Mouse (Mus musculus) spleen, adult 2 months (tissue): ENCODE data around the gene Ak9. TPM values are rescaled to one million over a fixed set of nuclear protein-coding genes. Genes with fewer than 3 reads are reported as not detected.
A peak's percentile ranks its signal among the peaks of the same experiment; 100 is the strongest.

Source experiments
- DNase-seq, 2 experiments: peaks; one replicate each; pipeline versions ENCODE4 v3.0.0 to v3.0.0-alpha.2; 2012 to 2021; ENCODE audit warnings: low spot score in 2 of 2, low read depth in 1 of 2
- H3K27ac ChIP-seq: fragments of 200-500 bp; 2 replicates; pipeline ENCODE4 v1.5.1; 2012; ENCODE audit warnings: low read length, inconsistent platforms; ENCODE audit not compliant: insufficient read depth
- H3K27me3 ChIP-seq: fragments of 200-500 bp; 2 replicates; pipeline ENCODE4 v1.6.1; 2012; ENCODE audit warnings: mild to moderate bottlenecking, moderate library complexity, low read length, inconsistent platforms; ENCODE audit not compliant: control insufficient read depth, insufficient read depth
- H3K36me3 ChIP-seq: fragments of 200-500 bp; 2 replicates; pipeline ENCODE4 v1.6.1; 2012; ENCODE audit warnings: mild to moderate bottlenecking, low read length, inconsistent platforms; ENCODE audit not compliant: control insufficient read depth, insufficient read depth
- H3K4me1 ChIP-seq: fragments of 200-500 bp; 2 replicates; pipeline ENCODE4 v1.6.1; 2011; ENCODE audit warnings: inconsistent platforms; ENCODE audit not compliant: control insufficient read depth, insufficient read depth, insufficient read length
- H3K4me3 ChIP-seq: fragments of 200-500 bp; 2 replicates; pipeline ENCODE4 v1.5.1; 2011; ENCODE audit warnings: mild to moderate bottlenecking, inconsistent platforms; ENCODE audit not compliant: insufficient read depth, insufficient read length; ENCODE audit errors: extremely low read depth
- CTCF ChIP-seq: fragments of 200-500 bp; IDR thresholded peaks from 2 replicates; pipeline ENCODE4 v1.5.1; 2011; ENCODE audit warnings: mild to moderate bottlenecking, inconsistent platforms; ENCODE audit not compliant: insufficient read depth, insufficient read length, insufficient replicate concordance; ENCODE audit errors: extremely low read depth
- POLR2A ChIP-seq: fragments of 200-500 bp; IDR thresholded peaks from 2 replicates; pipeline ENCODE4 v1.6.1; 2011; ENCODE audit warnings: low read depth, low read length, inconsistent platforms
- WGBS: fragments of 180-500 bp; shearing (Covaris S2); methylation state at CpG from one replicate; pipeline ENCODE4 v1.1.7; 2018; 5-methylcytosine and 5-hydroxymethylcytosine counted together
- polyA plus RNA-seq: library from polyadenylated mRNA; depleted of rRNA; stranded (reverse); fragments of >200 nt; gene quantifications from 2 replicates; pipeline ENCODE4 v1.2.3, GENCODE M21; 2012

The Ak9 gene
- polyA plus RNA-seq, 1 experiment, result not detected

DNA sequence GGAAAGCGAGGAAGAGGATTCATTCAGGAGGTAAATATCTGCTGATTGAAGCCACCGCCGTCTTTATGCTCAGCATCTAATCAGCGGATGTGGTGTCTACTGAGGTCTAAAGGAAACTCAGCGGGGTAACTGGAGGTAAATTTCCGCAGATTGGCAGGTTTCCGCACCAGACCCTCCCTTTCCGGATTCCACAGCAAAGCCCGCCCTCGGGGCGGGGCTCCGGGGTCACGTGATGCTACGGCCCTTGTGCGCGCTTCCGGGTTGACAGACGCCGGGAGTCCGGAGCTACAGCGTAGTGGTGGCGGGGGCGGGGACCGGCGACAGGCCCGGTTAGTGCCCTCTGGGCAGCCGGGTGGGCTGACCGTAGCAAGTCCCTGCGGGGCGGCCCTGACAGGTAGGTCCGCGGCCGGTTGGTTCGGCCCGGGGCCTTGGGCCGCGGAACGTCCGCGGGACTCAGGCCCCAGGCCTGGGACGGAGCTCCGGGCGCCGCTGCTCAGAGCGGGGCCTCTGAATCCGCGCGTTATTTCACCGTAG lies 146.4 kb downstream of the Ak9 start, which contains the start of gene Zbtb24:
Zbtb24 (plus strand) TSS at position 247 of the 534 bp plus-strand sequence.
- no peaks in the 10 kb centered on the region for H3K27me3 ChIP-seq
- peaks cover 2% of the 10 kb centered on the region; the same call in 1 of the 2 replicates for H3K4me1 ChIP-seq
- peak within 1 kb of the TSS; percentile 92 for H3K4me3 ChIP-seq
- peak within 1 kb of the TSS; percentile 87 for H3K27ac ChIP-seq
- DNase-seq, result peak; percentile 95 to 97
- WGBS, result under 1% methylated on average over 49 of the region's 49 CpGs
- TF ChIP-seq POLR2A (peak; percentile 23; the same call in 1 of the 2 replicates), CTCF (no peak)
- peaks cover 5% of the 10 kb centered on the region for H3K36me3 ChIP-seq

DNA sequence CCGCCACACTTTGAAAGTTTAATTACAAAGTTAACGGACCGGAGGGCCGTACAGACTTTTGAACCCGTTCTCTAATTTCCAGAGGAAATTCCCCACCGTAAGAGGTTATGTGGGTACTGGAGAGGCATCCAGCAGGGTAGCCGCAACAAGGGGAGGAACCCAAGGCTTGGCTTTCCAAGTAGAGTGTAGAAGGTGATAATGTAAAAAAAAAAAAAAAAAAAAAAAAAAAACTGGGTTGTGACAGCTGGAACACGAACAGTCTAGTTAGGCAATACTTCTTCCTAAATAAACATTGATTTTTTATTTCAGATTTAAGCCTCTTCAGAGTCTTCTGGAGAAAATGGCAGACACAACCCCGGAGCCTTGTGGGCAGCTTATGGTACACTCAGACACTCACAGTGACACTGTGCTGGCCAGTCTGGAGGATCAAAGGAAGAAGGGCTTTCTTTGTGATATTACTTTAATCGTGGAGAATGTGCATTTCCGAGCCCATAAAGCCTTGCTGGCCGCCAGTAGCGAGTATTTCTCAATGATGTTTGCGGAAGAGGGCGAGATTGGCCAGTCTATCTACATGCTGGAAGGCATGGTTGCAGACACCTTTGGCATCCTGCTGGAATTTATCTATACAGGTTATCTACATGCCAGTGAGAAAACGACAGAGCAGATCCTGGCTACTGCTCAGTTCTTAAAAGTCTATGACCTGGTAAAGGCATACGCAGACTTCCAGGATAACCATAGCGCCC lies 147.2 kb downstream of the Ak9 start:
- 51% methylated on average over 18 of the region's 18 CpGs for WGBS
- H3K27me3 ChIP-seq, result no peaks in the 10 kb centered on the region
- no peak for TF ChIP-seq POLR2A
- no peak for TF ChIP-seq CTCF
- H3K36me3 ChIP-seq, result peaks cover 7% of the 10 kb centered on the region
- peak overlapping the region; percentile 79 for H3K27ac ChIP-seq
- peak overlapping the region; percentile 92 for H3K4me3 ChIP-seq
- DNase-seq, result no peak
- H3K4me1 ChIP-seq, result peaks cover 2% of the 10 kb centered on the region; the same call in 1 of the 2 replicates

DNA sequence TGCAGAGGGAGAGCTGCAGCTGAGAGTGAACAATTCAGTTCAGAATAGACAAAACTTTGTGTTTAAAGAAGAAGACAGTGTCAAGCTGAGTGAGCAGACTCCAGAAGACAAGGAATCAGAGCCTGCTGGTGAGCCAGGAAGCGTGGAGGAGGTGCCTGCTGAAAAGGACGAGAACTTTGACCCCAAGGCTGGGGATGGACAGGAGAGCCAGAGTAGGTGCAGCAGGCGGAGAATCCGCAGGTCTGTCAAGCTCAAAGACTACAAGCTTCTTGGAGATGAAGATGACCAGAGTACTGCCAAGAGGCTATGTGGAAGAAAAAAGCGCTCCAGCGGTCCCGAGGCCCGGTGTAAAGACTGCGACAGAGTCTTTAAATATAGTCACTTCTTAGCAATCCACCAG lies 147.9 kb downstream of the Ak9 start:
- H3K27ac ChIP-seq, result no peak overlapping the region
- H3K27me3 ChIP-seq, result no peaks in the 10 kb centered on the region
- TF ChIP-seq CTCF (no peak), POLR2A (no peak)
- no peak overlapping the region for H3K4me3 ChIP-seq
- no peak for DNase-seq
- WGBS, result 98% methylated on average over 9 of the region's 9 CpGs
- H3K36me3 ChIP-seq, result peaks cover 11% of the 10 kb centered on the region
- H3K4me1 ChIP-seq, result peaks cover 2% of the 10 kb centered on the region; the same call in 1 of the 2 replicates

DNA sequence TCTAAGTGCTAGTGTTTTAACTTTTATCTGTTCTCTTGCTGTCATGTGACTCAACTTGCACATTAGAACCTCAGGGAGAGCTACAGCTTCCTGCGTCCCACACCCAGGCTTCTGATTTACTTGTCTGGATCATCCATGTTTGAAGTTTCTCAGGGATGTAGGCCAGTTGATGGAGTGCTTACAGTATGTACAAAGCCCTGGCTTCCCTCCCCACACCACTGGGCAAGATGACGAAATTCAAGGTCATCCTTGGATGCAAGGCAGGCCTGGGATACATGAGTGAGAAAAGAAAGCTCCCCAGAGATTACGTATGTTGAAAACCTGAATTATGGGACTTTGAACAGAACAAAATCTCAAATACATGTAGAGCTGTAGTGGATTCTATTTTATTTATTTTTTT lies 149.0 kb downstream of the Ak9 start:
- Histone ChIP-seq H3K4me1 (peaks cover 2% of the 10 kb centered on the region; the same call in 1 of the 2 replicates), H3K27ac (no peak overlapping the region), H3K36me3 (peaks cover 13% of the 10 kb centered on the region), H3K27me3 (no peaks in the 10 kb centered on the region), H3K4me3 (no peak overlapping the region)
- TF ChIP-seq POLR2A (no peak), CTCF (no peak)
- DNase-seq, result no peak
- WGBS, result 92% methylated on average over 3 of the region's 3 CpGs

DNA sequence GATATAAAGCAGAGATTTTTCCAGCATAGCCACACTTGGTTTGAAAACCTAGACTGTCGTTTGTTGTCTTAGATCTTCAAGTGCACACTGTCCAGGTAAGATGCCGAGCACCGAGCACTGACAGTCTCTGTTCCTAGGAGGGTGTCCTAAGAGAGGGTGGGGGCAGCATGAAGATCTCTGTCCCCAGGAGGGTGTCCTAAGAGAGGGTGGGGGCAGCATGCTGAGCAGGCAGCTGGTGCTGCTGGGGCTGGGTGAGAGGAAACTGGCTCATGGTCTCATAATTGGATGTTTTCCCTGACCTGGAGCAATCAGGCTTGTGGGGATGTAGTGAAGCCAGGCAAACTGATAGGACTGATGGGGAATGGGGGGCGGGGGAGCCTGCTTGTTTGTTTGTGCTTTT lies 156.2 kb downstream of the Ak9 start:
- no peak for DNase-seq

DNA sequence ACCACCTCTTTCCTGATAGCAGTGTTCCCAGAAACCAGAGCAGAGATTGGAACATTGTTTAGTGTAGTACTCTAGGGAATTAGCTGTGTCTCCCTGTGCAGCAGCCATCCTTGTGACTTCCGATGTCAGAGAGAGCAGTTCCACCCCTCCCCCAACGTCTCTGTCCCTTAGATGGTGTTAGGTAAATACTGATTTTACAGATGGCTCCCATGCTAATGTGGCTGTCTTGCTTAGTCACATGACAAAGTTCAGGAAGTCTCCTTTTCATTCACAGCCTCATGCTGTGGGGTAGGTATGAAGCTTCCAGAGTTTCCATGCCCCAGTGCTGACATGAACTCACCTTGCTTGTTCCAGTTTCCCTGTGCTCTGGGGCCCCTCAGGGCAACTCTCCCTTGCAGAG lies 156.7 kb downstream of the Ak9 start:
- Histone ChIP-seq H3K4me3 (no peak overlapping the region), H3K27me3 (no peaks in the 10 kb centered on the region), H3K4me1 (no peaks in the 10 kb centered on the region), H3K36me3 (peaks cover 33% of the 10 kb centered on the region), H3K27ac (no peak overlapping the region)
- DNase-seq, result no peak
- 76% methylated on average over 2 of the region's 2 CpGs for WGBS
- TF ChIP-seq POLR2A, result no peak
- no peak for TF ChIP-seq CTCF

More for the DNA sequence above, 156.2 kb downstream of the Ak9 start:
- no peaks in the 10 kb centered on the region for H3K4me1 ChIP-seq
- no peak overlapping the region for H3K4me3 ChIP-seq
- WGBS, result 97% methylated on average over 4 of the region's 4 CpGs
- H3K27me3 ChIP-seq, result no peaks in the 10 kb centered on the region
- no peak overlapping the region for H3K27ac ChIP-seq
- TF ChIP-seq POLR2A (no peak), CTCF (no peak)
- peaks cover 31% of the 10 kb centered on the region for H3K36me3 ChIP-seq

DNA sequence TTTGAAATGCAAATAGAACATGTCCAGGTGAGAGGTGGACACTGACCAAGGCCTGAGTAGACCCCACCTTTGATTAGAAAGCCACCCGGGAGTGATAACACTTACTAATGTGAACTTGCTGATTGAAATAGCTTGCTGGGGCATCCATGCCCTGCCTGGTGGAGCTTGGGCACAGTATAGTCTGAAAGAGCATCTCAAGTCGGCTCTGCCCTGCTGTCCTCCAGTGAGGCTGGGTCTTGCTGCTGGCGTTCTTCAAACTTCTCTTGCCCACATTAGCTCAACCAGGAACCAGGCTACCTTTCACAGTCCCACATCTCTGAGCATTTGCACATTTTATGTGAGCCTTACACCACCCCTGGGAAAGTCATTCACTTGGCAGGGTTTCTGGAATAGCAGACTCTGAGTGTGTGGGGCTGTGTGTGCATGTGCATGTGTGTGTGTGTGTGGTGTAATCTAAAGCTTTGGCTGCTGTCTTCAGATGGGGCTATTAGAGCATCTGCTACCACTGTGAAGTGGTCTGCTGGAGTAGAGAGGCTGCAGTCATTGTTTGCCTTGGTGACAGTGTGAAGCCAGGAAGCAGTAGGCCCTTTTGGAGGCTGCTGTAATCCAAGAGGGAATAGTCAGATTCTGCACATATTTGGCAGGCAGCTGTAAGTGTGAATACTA lies 157.4 kb downstream of the Ak9 start:
- no peaks in the 10 kb centered on the region for H3K4me1 ChIP-seq
- no peak for DNase-seq
- TF ChIP-seq CTCF (no peak), POLR2A (no peak)
- H3K4me3 ChIP-seq, result no peak overlapping the region
- H3K36me3 ChIP-seq, result peaks cover 32% of the 10 kb centered on the region
- H3K27me3 ChIP-seq, result no peaks in the 10 kb centered on the region
- 97% methylated on average over 3 of the region's 3 CpGs for WGBS
- H3K27ac ChIP-seq, result no peak overlapping the region
